Mouse (Mus musculus): ENCODE measurements around the gene Dnm2.

Dnm2 gene

GRCm38 (mm10) chr9:21428178-21428577 lies 3.5 kb downstream of the Dnm2 start:
- in situ Hi-C loops (cut with MboI, MseI): loop anchor here (5.0 kb wide), 1 partner anchor 61 kb away; the partner anchor contains the start of gene Ilf3

- in situ Hi-C loops (cut with MboI, MseI): no loop called here
These were observed 6.0 kb downstream of the Dnm2 start for GRCm38 (mm10) chr9:21430724-21431123.

- in situ Hi-C loops (cut with MboI, MseI): no loop called here
These were observed 7.4 kb downstream of the Dnm2 start for GRCm38 (mm10) chr9:21432066-21432465.

GRCm38 (mm10) chr9:21433766-21434165 lies 9.1 kb downstream of the Dnm2 start:
- in situ Hi-C loops (cut with MboI, MseI): no loop called here

GRCm38 (mm10) chr9:21434410-21434809 lies 9.7 kb downstream of the Dnm2 start:
- in situ Hi-C loops (cut with MboI, MseI): no loop called here

- in situ Hi-C loops (cut with MboI, MseI): no loop called here
These were observed 11.3 kb downstream of the Dnm2 start for GRCm38 (mm10) chr9:21435777-21436635.

GRCm38 (mm10) chr9:21437577-21437976 lies 12.9 kb downstream of the Dnm2 start:
- in situ Hi-C loops (cut with MboI, MseI): no loop called here

- in situ Hi-C loops (cut with MboI, MseI): no loop called here
These were observed 13.5 kb downstream of the Dnm2 start for GRCm38 (mm10) chr9:21438219-21438618.

- in situ Hi-C loops (cut with MboI, MseI): no loop called here
These were observed 14.7 kb downstream of the Dnm2 start for GRCm38 (mm10) chr9:21439456-21439855.

- in situ Hi-C loops (cut with MboI, MseI): no loop called here
These were observed 15.2 kb downstream of the Dnm2 start for GRCm38 (mm10) chr9:21439914-21440313.

GRCm38 (mm10) chr9:21440387-21440786 lies 15.7 kb downstream of the Dnm2 start:
- in situ Hi-C loops (cut with MboI, MseI): no loop called here

GRCm38 (mm10) chr9:21443853-21444252 lies 19.1 kb downstream of the Dnm2 start:
- in situ Hi-C loops (cut with MboI, MseI): no loop called here

- in situ Hi-C loops (cut with MboI, MseI): no loop called here
These were observed 19.9 kb downstream of the Dnm2 start for GRCm38 (mm10) chr9:21444574-21444973.

GRCm38 (mm10) chr9:21445081-21445744 lies 20.5 kb downstream of the Dnm2 start:
- in situ Hi-C loops (cut with MboI, MseI): no loop called here

GRCm38 (mm10) chr9:21447778-21448177 lies 23.1 kb downstream of the Dnm2 start:
- in situ Hi-C loops (cut with MboI, MseI): no loop called here

GRCm38 (mm10) chr9:21449710-21450109 lies 25.0 kb downstream of the Dnm2 start:
- in situ Hi-C loops (cut with MboI, MseI): no loop called here

GRCm38 (mm10) chr9:21450270-21450669 lies 25.6 kb downstream of the Dnm2 start:
- in situ Hi-C loops (cut with MboI, MseI): no loop called here

- in situ Hi-C loops (cut with MboI, MseI): no loop called here
These were observed 26.7 kb downstream of the Dnm2 start for GRCm38 (mm10) chr9:21451391-21451790.

- in situ Hi-C loops (cut with MboI, MseI): no loop called here
These were observed 27.2 kb downstream of the Dnm2 start for GRCm38 (mm10) chr9:21451870-21452269.

GRCm38 (mm10) chr9:21453003-21453402 lies 28.3 kb downstream of the Dnm2 start:
- in situ Hi-C loops (cut with MboI, MseI): no loop called here

GRCm38 (mm10) chr9:21453459-21453858 lies 28.8 kb downstream of the Dnm2 start:
- in situ Hi-C loops (cut with MboI, MseI): no loop called here

GRCm38 (mm10) chr9:21454556-21454955 lies 29.8 kb downstream of the Dnm2 start:
- in situ Hi-C loops (cut with MboI, MseI): no loop called here

All from T-helper 1 cell (primary cell).